Mouse (Mus musculus) left cerebral cortex, postnatal 10 days (tissue): ENCODE measurements around the gene Osbpl6. TPM values are rescaled to one million over a fixed set of nuclear protein-coding genes. Genes with fewer than 3 reads are reported as not detected.

Experiments used
- DNase-seq, 2 experiments: peaks; one replicate each; pipeline ENCODE4 v3.0.0; 2021 to 2022; ENCODE audit warnings: low spot score in 2 of 2, mixed read lengths in 1 of 2; ENCODE audit errors: extremely low spot score in 1 of 2
- intact Hi-C: fragments of 180-260 bp; cut with DNase I; formaldehyde crosslinking; loops from one replicate; pipeline ENCODE4 v1.15.1; 2025
- total RNA-seq, 2 experiments: library from RNA; stranded (reverse); gene quantifications; 2 replicates each; pipeline ENCODE4 v1.2.3; 2021

Osbpl6 gene
- total RNA-seq, 2 experiments from 2014 or later: 43.7 to 46.3 TPM

- no peak for DNase-seq
- intact Hi-C loops: loop anchor here (5.0 kb wide), 1 partner anchor 162 kb away; no protein-coding TSS in a partner anchor
Measured at GRCm38 (mm10) chr2:76409986-76410385, 3.7 kb downstream of the Osbpl6 start.

GRCm38 (mm10) chr2:76412924-76413323, 6.6 kb downstream of the Osbpl6 start:
- intact Hi-C loops: no loop called here
- DNase-seq: no peak

- DNase-seq: no peak
- intact Hi-C loops: no loop called here
Measured at GRCm38 (mm10) chr2:76417446-76418141, 11.3 kb downstream of the Osbpl6 start.

GRCm38 (mm10) chr2:76418142-76418518, 11.8 kb downstream of the Osbpl6 start:
- intact Hi-C loops: no loop called here
- no peak for DNase-seq

GRCm38 (mm10) chr2:76421411-76421924, 15.2 kb downstream of the Osbpl6 start:
- intact Hi-C loops: no loop called here
- no peak for DNase-seq

- intact Hi-C loops: no loop called here
- DNase-seq: no peak
Measured at GRCm38 (mm10) chr2:76426816-76427215, 20.5 kb downstream of the Osbpl6 start.

GRCm38 (mm10) chr2:76429318-76429717, 23.0 kb downstream of the Osbpl6 start:
- intact Hi-C loops: no loop called here
- no peak for DNase-seq

- intact Hi-C loops: no loop called here
- no peak for DNase-seq
Measured at GRCm38 (mm10) chr2:76429855-76430254, 23.5 kb downstream of the Osbpl6 start.

GRCm38 (mm10) chr2:76430539-76430938, 24.2 kb downstream of the Osbpl6 start:
- intact Hi-C loops: no loop called here
- DNase-seq: no peak

GRCm38 (mm10) chr2:76434224-76434623, 27.9 kb downstream of the Osbpl6 start:
- DNase-seq: no peak
- intact Hi-C loops: no loop called here

- DNase-seq: no peak
- intact Hi-C loops: no loop called here
Measured at GRCm38 (mm10) chr2:76435667-76436239, 29.4 kb downstream of the Osbpl6 start.

GRCm38 (mm10) chr2:76437372-76437771, 31.1 kb downstream of the Osbpl6 start:
- no peak for DNase-seq
- intact Hi-C loops: no loop called here

- DNase-seq: no peak
- intact Hi-C loops: no loop called here
Measured at GRCm38 (mm10) chr2:76439540-76439939, 33.2 kb downstream of the Osbpl6 start.

GRCm38 (mm10) chr2:76442086-76442485, 35.8 kb downstream of the Osbpl6 start:
- intact Hi-C loops: no loop called here
- DNase-seq: no peak

GRCm38 (mm10) chr2:76449836-76450355, 43.6 kb downstream of the Osbpl6 start:
- no peak for DNase-seq
- intact Hi-C loops: no loop called here

- no peak for DNase-seq
- intact Hi-C loops: no loop called here
Measured at GRCm38 (mm10) chr2:76466723-76467122, 60.4 kb downstream of the Osbpl6 start.

GRCm38 (mm10) chr2:76468204-76468603, 61.9 kb downstream of the Osbpl6 start:
- intact Hi-C loops: no loop called here
- DNase-seq: peak in 1 of 2 experiments; percentile 27

GRCm38 (mm10) chr2:76469091-76469750, 62.9 kb downstream of the Osbpl6 start:
- intact Hi-C loops: no loop called here
- no peak for DNase-seq

- intact Hi-C loops: no loop called here
- no peak for DNase-seq
Measured at GRCm38 (mm10) chr2:76469751-76470099, 63.4 kb downstream of the Osbpl6 start.

GRCm38 (mm10) chr2:76470391-76470790, 64.1 kb downstream of the Osbpl6 start:
- intact Hi-C loops: no loop called here
- DNase-seq: no peak
